Mouse (Mus musculus) myocyte (in vitro differentiated cells): ENCODE results near the gene Sdf4. TPM values are rescaled to one million over a fixed set of nuclear protein-coding genes. Genes with fewer than 3 reads are reported as not detected.

Experiments used
- H3K27me3 ChIP-seq: one replicate; pipeline ENCODE4 v1.6.1; 2011; ENCODE audit not compliant: control insufficient read depth, insufficient read depth, insufficient read length
- H3K36me3 ChIP-seq: one replicate; pipeline ENCODE4 v1.6.1; 2011; ENCODE audit not compliant: control insufficient read depth, insufficient read depth
- H3K4me2 ChIP-seq: one replicate; pipeline ENCODE4 v1.6.1; 2011; ENCODE audit warnings: low read depth, control low read depth
- H3K4me3 ChIP-seq: one replicate; pipeline ENCODE4 v1.5.1; 2011; ENCODE audit warnings: mild to moderate bottlenecking, control low read depth, moderate library complexity
- H3K79me2 ChIP-seq: one replicate; pipeline ENCODE4 v1.6.1; 2011; ENCODE audit not compliant: control insufficient read depth, insufficient read depth
- H3ac ChIP-seq: one replicate; pipeline ENCODE4 v1.6.1; 2011; ENCODE audit not compliant: control insufficient read depth, insufficient read length
- CEBPB ChIP-seq: IDR thresholded peaks from 2 replicates; pipeline ENCODE4 v1.6.1; 2011; ENCODE audit warnings: mild to moderate bottlenecking, moderate library complexity; ENCODE audit not compliant: poor library complexity, insufficient read depth, severe bottlenecking
- E2F4 ChIP-seq: IDR thresholded peaks from one replicate; pipeline ENCODE4 v1.6.1; 2011; ENCODE audit warnings: mild to moderate bottlenecking, control low read depth, moderate library complexity; ENCODE audit not compliant: insufficient read depth
- MAX ChIP-seq: IDR thresholded peaks from one replicate; pipeline ENCODE4 v1.6.1; 2011; ENCODE audit warnings: low read depth, mild to moderate bottlenecking, control low read depth
- MYOD1 ChIP-seq, 3 experiments: IDR thresholded peaks; one replicate each; pipeline ENCODE4 v1.6.1; 2011; ENCODE audit warnings: control low read depth in 2 of 3, low read depth in 2 of 3, mild to moderate bottlenecking in 2 of 3, moderate library complexity in 1 of 3; ENCODE audit not compliant: insufficient read length in 2 of 3, control insufficient read depth in 1 of 3
- MYOG ChIP-seq, 3 experiments: IDR thresholded peaks; one replicate each; pipeline ENCODE4 v1.6.1; 2011; ENCODE audit warnings: control low read depth in 2 of 3, low read depth in 2 of 3, mild to moderate bottlenecking in 2 of 3; ENCODE audit not compliant: insufficient read length in 2 of 3, control insufficient read depth in 1 of 3, insufficient read depth in 1 of 3
- POLR2A ChIP-seq: IDR thresholded peaks from one replicate; pipeline ENCODE4 v1.6.1; 2011; ENCODE audit warnings: low read depth, mild to moderate bottlenecking, control low read depth, moderate library complexity; ENCODE audit not compliant: insufficient read length
- POLR2AphosphoS2 ChIP-seq: IDR thresholded peaks from one replicate; pipeline ENCODE4 v1.6.1; 2011; ENCODE audit warnings: low read depth, control low read depth; ENCODE audit not compliant: insufficient read length
- REST ChIP-seq: IDR thresholded peaks from one replicate; pipeline ENCODE4 v1.6.1; 2011; ENCODE audit warnings: mild to moderate bottlenecking, control low read depth, moderate library complexity; ENCODE audit not compliant: insufficient read depth, insufficient read length
- SRF ChIP-seq: IDR thresholded peaks from one replicate; pipeline ENCODE4 v1.6.1; 2011; ENCODE audit warnings: low read depth; ENCODE audit not compliant: control insufficient read depth, insufficient read length
- TCF12 ChIP-seq: IDR thresholded peaks from one replicate; pipeline ENCODE4 v1.6.1; 2011; ENCODE audit warnings: mild to moderate bottlenecking, control low read depth; ENCODE audit not compliant: poor library complexity, insufficient read depth, severe bottlenecking
- TCF3 ChIP-seq: IDR thresholded peaks from one replicate; pipeline ENCODE4 v1.6.1; 2011; ENCODE audit warnings: low read depth, control low read depth; ENCODE audit not compliant: insufficient read length
- USF1 ChIP-seq: IDR thresholded peaks from one replicate; pipeline ENCODE4 v1.6.1; 2011; ENCODE audit warnings: low read depth, mild to moderate bottlenecking, control low read depth, moderate library complexity
- polyA plus RNA-seq: library from polyadenylated mRNA; unstranded; fragments of >200 nt; fragmentation: generic; extraction: Trizol; gene quantifications from one replicate; pipeline ENCODE4 v1.2.1, GENCODE M21; 2012; ENCODE audit warnings: missing spikeins

The Sdf4 gene
- polyA plus RNA-seq, 1 experiment, result 137 TPM

DNA sequence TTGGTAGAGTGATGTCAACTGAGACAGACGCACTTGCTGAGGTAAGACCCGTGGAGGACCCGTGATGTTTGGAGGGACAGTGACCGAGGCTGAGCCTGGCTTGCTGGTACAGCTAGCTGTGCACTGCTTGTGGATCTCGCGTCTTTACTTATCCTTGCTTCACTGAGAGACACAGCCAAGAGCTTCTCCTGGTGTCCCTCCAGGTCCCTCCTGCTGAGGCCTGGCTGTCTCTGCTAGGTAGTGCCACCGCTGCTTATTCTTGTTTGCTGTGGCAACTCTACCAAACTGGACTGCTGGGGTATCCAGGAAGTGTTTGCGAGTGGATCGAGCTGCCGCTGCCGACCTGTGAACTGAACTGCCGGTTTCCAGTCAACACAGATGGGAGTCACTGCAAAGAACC is 27.1 kb downstream of the Sdf4 start:
- TF ChIP-seq REST (no peak), POLR2AphosphoS2 (no peak)
- no peak overlapping the region for H3K4me2 ChIP-seq
- H3ac ChIP-seq, result no peak overlapping the region
- H3K36me3 ChIP-seq, result no peaks in the 10 kb centered on the region
- H3K27me3 ChIP-seq, result no peaks in the 10 kb centered on the region
- no peaks in the 10 kb centered on the region for H3K79me2 ChIP-seq
- no peak overlapping the region for H3K4me3 ChIP-seq

DNA sequence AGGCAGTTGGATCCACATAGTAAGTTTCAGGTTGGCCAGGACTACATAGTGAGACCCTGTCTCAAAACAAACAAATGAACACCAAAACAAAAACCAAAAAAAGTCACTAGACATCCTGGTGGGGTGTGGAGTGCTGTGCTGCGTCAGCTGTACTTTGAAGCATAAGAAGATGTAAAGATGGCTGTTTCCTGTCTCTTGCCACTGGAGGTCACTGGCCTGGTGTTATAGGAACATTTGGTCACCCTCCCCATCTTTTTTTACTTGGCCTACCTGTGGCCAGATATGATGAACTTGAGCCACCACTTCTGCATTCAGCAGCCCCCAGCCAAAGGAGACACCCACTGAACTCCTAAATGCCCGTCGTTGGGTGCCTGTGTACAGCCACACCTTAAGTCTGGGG is 28.7 kb downstream of the Sdf4 start:
- no peaks in the 10 kb centered on the region for H3K27me3 ChIP-seq
- H3K4me2 ChIP-seq, result no peak overlapping the region
- no peaks in the 10 kb centered on the region for H3K36me3 ChIP-seq
- H3K79me2 ChIP-seq, result no peaks in the 10 kb centered on the region
- H3ac ChIP-seq, result no peak overlapping the region
- no peak overlapping the region for H3K4me3 ChIP-seq
- TF ChIP-seq TCF3 (no peak), MAX (no peak), TCF12 (no peak), POLR2A (no peak), CEBPB (no peak), E2F4 (no peak), MYOD1 (IDR thresholded peaks at IDR 0.05; ENCODE audit: control insufficient read depth in 1 of 3, insufficient read length in 2 of 3, low read depth in 2 of 3) (no peak), USF1 (no peak), MYOG (IDR thresholded peaks at IDR 0.05; ENCODE audit: control insufficient read depth in 1 of 3, insufficient read depth in 1 of 3, insufficient read length in 2 of 3, low read depth in 2 of 3) (no peak), REST (no peak), SRF (no peak), POLR2AphosphoS2 (no peak)

DNA sequence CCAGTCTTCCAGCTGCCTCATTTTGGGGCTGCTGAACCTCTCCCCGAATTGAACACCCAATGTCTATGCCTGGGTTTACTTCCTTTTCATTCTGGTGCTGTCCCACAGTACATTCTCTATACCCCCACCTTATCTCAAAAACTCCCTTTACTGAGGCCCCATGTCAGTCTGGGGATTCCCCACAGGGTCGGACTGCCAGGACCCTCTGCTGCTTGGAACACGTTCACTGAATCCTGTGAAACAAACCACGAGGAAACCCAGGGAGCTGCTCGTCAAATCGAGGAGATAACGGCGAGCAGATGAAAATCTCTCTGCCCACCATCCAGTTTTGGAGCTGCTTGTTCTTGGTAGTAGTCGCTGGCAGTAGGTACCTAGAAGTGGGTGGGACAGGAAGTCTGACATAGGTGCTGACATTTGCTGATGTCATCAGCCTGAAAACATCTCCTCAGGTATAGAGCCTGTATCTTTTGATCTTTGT is 29.3 kb downstream of the Sdf4 start:
- no peak for TF ChIP-seq USF1

DNA sequence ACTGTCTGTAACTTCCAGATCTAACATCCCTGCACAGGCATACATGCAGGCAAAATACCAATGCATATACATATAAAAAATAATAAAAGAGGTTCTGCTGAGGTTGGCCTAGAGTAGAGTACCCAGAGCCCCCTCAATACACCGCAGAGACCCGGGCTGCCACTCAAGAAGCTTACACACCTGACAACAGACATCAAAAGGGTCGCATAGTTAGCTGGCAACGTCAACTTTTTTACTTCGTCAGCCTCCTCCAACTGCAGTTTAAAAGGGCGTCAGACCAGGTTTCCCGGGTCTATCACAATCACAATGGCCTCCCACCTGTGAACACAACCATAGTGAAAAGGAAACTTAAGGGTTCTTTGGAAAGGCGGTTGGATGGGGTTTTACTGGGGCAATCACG is 30.8 kb downstream of the Sdf4 start:
- H3K4me3 ChIP-seq, result no peak overlapping the region
- no peaks in the 10 kb centered on the region for H3K27me3 ChIP-seq
- TF ChIP-seq MAX (no peak), TCF12 (no peak), MYOD1 (IDR thresholded peaks at IDR 0.05; ENCODE audit: control insufficient read depth in 1 of 3, insufficient read length in 2 of 3, low read depth in 2 of 3) (no peak), SRF (no peak), E2F4 (no peak), CEBPB (no peak), MYOG (IDR thresholded peaks at IDR 0.05; ENCODE audit: control insufficient read depth in 1 of 3, insufficient read depth in 1 of 3, insufficient read length in 2 of 3, low read depth in 2 of 3) (no peak), POLR2AphosphoS2 (no peak), REST (no peak), USF1 (no peak), TCF3 (no peak), POLR2A (no peak)

More for the DNA sequence above, 29.3 kb downstream of the Sdf4 start:
- Histone ChIP-seq H3K4me3 (no peak overlapping the region), H3K36me3 (no peaks in the 10 kb centered on the region), H3ac (no peak overlapping the region), H3K79me2 (no peaks in the 10 kb centered on the region), H3K27me3 (no peaks in the 10 kb centered on the region), H3K4me2 (no peak overlapping the region)

DNA sequence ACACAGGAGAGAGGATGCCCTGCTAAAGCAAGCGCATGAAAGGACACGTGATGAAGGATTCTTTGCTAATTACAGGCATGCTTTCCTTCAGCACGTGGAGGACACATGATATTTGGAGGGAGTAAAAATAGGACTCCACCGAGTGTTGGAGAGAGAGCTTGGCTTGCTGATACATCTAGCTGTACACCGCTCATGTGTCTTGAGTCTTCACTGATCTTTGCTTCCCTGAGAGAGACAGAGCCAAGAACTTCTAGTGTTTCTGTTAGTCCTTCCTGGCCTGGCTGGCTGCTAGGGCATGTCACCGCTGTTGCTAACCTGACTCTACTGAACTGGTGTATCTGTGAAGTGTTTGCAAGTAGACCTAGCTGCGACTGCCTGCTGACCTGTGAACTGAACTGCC is 31.5 kb downstream of the Sdf4 start:
- H3K4me2 ChIP-seq, result no peak overlapping the region
- TF ChIP-seq MYOD1 (IDR thresholded peaks at IDR 0.05; ENCODE audit: control insufficient read depth in 1 of 3, insufficient read length in 2 of 3, low read depth in 2 of 3) (no peak), MYOG (IDR thresholded peaks at IDR 0.05; ENCODE audit: control insufficient read depth in 1 of 3, insufficient read depth in 1 of 3, insufficient read length in 2 of 3, low read depth in 2 of 3) (no peak), TCF12 (no peak), E2F4 (no peak), POLR2AphosphoS2 (no peak), USF1 (no peak), POLR2A (no peak), CEBPB (no peak), SRF (no peak), REST (no peak), TCF3 (no peak), MAX (no peak)

More for the DNA sequence above, 30.8 kb downstream of the Sdf4 start:
- Histone ChIP-seq H3K79me2 (no peaks in the 10 kb centered on the region), H3K4me2 (no peak overlapping the region), H3K36me3 (no peaks in the 10 kb centered on the region), H3ac (no peak overlapping the region)

More for the DNA sequence above, 31.5 kb downstream of the Sdf4 start:
- H3ac ChIP-seq, result no peak overlapping the region
- H3K27me3 ChIP-seq, result no peaks in the 10 kb centered on the region
- H3K79me2 ChIP-seq, result no peaks in the 10 kb centered on the region
- no peak overlapping the region for H3K4me3 ChIP-seq
- no peaks in the 10 kb centered on the region for H3K36me3 ChIP-seq
